Mouse (Mus musculus): ENCODE results near the gene Il1rapl1. TPM values are rescaled to one million over a fixed set of nuclear protein-coding genes. Genes with fewer than 3 reads are reported as not detected.
"Not testable (repeated sequence)": the region's sequence is repeated elsewhere in the genome, so short reads cannot be mapped to it uniquely, and the experiment has no call there.

The Il1rapl1 gene
- polyA plus RNA-seq, 1 experiment from 2014 or later, result 2.1 TPM

GRCm38 (mm10) chrX:87483416-87483815 is 632.0 kb downstream of the Il1rapl1 start:
- H3K4me3 ChIP-seq (ENCODE audit: low read depth, low read length), result no peak overlapping the region
- DNase-seq (ENCODE audit: low spot score), result no peak
- no peaks in the 10 kb centered on the region for H3K36me3 ChIP-seq (ENCODE audit: control insufficient read depth, insufficient read depth, low read length)
- no peaks in the 10 kb centered on the region for H3K9me3 ChIP-seq (ENCODE audit: control insufficient read depth, low read length)
- no peaks in the 10 kb centered on the region for H3K4me1 ChIP-seq (replicated peaks; ENCODE audit: control insufficient read depth, insufficient read depth, low read length)
- no peak overlapping the region for H3K27ac ChIP-seq (ENCODE audit: low read depth)
- 76% methylated on average over 1 of the region's 1 CpGs for WGBS
- H3K4me2 ChIP-seq (ENCODE audit: low read length), result no peak overlapping the region
- no peak for ATAC-seq (replicated peaks; ENCODE audit: low FRiP score, low TSS enrichment, low read depth)
- H3K27me3 ChIP-seq (replicated peaks; ENCODE audit: control insufficient read depth, insufficient read depth, low read length), result no peaks in the 10 kb centered on the region
- H3K9ac ChIP-seq (ENCODE audit: low read length), result no peak overlapping the region

GRCm38 (mm10) chrX:87238191-87238590 is 877.3 kb downstream of the Il1rapl1 start:
- H3K9ac ChIP-seq (ENCODE audit: low read length); H3K27ac ChIP-seq (ENCODE audit: low read depth); H3K4me2 ChIP-seq (ENCODE audit: low read length); H3K27me3 ChIP-seq (replicated peaks; ENCODE audit: control insufficient read depth, insufficient read depth, low read length); H3K9me3 ChIP-seq (ENCODE audit: control insufficient read depth, low read length); ATAC-seq (replicated peaks; ENCODE audit: low FRiP score, low TSS enrichment, low read depth); H3K4me3 ChIP-seq (ENCODE audit: low read depth, low read length); H3K36me3 ChIP-seq (ENCODE audit: control insufficient read depth, insufficient read depth, low read length); H3K4me1 ChIP-seq (replicated peaks; ENCODE audit: control insufficient read depth, insufficient read depth, low read length): not testable (repeated sequence)
- 70% methylated on average over 11 of the region's 11 CpGs for WGBS
- DNase-seq (ENCODE audit: low spot score), result peak; percentile 81

- Histone ChIP-seq H3K9ac (ENCODE audit: low read length) (no peak overlapping the region), H3K27ac (ENCODE audit: low read depth) (no peak overlapping the region), H3K27me3 (replicated peaks; ENCODE audit: control insufficient read depth, insufficient read depth, low read length) (no peaks in the 10 kb centered on the region), H3K4me1 (replicated peaks; ENCODE audit: control insufficient read depth, insufficient read depth, low read length) (no peaks in the 10 kb centered on the region), H3K4me2 (ENCODE audit: low read length) (no peak overlapping the region), H3K9me3 (ENCODE audit: control insufficient read depth, low read length) (no peaks in the 10 kb centered on the region), H3K36me3 (ENCODE audit: control insufficient read depth, insufficient read depth, low read length) (no peaks in the 10 kb centered on the region), H3K4me3 (ENCODE audit: low read depth, low read length) (no peak overlapping the region)
- no peak for DNase-seq (ENCODE audit: low spot score)
- no peak for ATAC-seq (replicated peaks; ENCODE audit: low FRiP score, low TSS enrichment, low read depth)
These were observed 890.2 kb downstream of the Il1rapl1 start for GRCm38 (mm10) chrX:87225280-87225679.

GRCm38 (mm10) chrX:87002296-87002695 is 1113.1 kb downstream of the Il1rapl1 start:
- ATAC-seq (replicated peaks; ENCODE audit: low FRiP score, low TSS enrichment, low read depth) (no peak), DNase-seq (ENCODE audit: low spot score) (no peak)
- H3K9me3 ChIP-seq (ENCODE audit: control insufficient read depth, low read length), result no peaks in the 10 kb centered on the region
- no peaks in the 10 kb centered on the region for H3K27me3 ChIP-seq (replicated peaks; ENCODE audit: control insufficient read depth, insufficient read depth, low read length)
- H3K9ac ChIP-seq (ENCODE audit: low read length), result no peak overlapping the region
- H3K27ac ChIP-seq (ENCODE audit: low read depth), result no peak overlapping the region
- H3K36me3 ChIP-seq (ENCODE audit: control insufficient read depth, insufficient read depth, low read length), result no peaks in the 10 kb centered on the region
- H3K4me2 ChIP-seq (ENCODE audit: low read length), result no peak overlapping the region
- no peak overlapping the region for H3K4me3 ChIP-seq (ENCODE audit: low read depth, low read length)
- no peaks in the 10 kb centered on the region for H3K4me1 ChIP-seq (replicated peaks; ENCODE audit: control insufficient read depth, insufficient read depth, low read length)

- ATAC-seq (replicated peaks; ENCODE audit: low FRiP score, low TSS enrichment, low read depth) (no peak), DNase-seq (ENCODE audit: low spot score) (no peak)
- Histone ChIP-seq H3K27me3 (replicated peaks; ENCODE audit: control insufficient read depth, insufficient read depth, low read length) (no peaks in the 10 kb centered on the region), H3K4me3 (ENCODE audit: low read depth, low read length) (no peak overlapping the region), H3K9me3 (ENCODE audit: control insufficient read depth, low read length) (no peaks in the 10 kb centered on the region), H3K4me1 (replicated peaks; ENCODE audit: control insufficient read depth, insufficient read depth, low read length) (no peaks in the 10 kb centered on the region), H3K27ac (ENCODE audit: low read depth) (no peak overlapping the region), H3K9ac (ENCODE audit: low read length) (no peak overlapping the region), H3K36me3 (ENCODE audit: control insufficient read depth, insufficient read depth, low read length) (no peaks in the 10 kb centered on the region), H3K4me2 (ENCODE audit: low read length) (no peak overlapping the region)
- 57% methylated on average over 1 of the region's 1 CpGs for WGBS
These were observed 1160.3 kb downstream of the Il1rapl1 start for GRCm38 (mm10) chrX:86955126-86955525.

GRCm38 (mm10) chrX:86954614-86955013 is 1160.8 kb downstream of the Il1rapl1 start:
- H3K27ac ChIP-seq (ENCODE audit: low read depth), result no peak overlapping the region
- no peak for DNase-seq (ENCODE audit: low spot score)
- ATAC-seq (replicated peaks; ENCODE audit: low FRiP score, low TSS enrichment, low read depth), result no peak
- no peaks in the 10 kb centered on the region for H3K36me3 ChIP-seq (ENCODE audit: control insufficient read depth, insufficient read depth, low read length)
- H3K4me1 ChIP-seq (replicated peaks; ENCODE audit: control insufficient read depth, insufficient read depth, low read length), result no peaks in the 10 kb centered on the region
- no peak overlapping the region for H3K4me2 ChIP-seq (ENCODE audit: low read length)
- H3K9ac ChIP-seq (ENCODE audit: low read length), result no peak overlapping the region
- H3K9me3 ChIP-seq (ENCODE audit: control insufficient read depth, low read length), result no peaks in the 10 kb centered on the region
- no peaks in the 10 kb centered on the region for H3K27me3 ChIP-seq (replicated peaks; ENCODE audit: control insufficient read depth, insufficient read depth, low read length)
- 89% methylated on average over 1 of the region's 1 CpGs for WGBS
- no peak overlapping the region for H3K4me3 ChIP-seq (ENCODE audit: low read depth, low read length)

- Histone ChIP-seq H3K9ac (ENCODE audit: low read length) (no peak overlapping the region), H3K27me3 (replicated peaks; ENCODE audit: control insufficient read depth, insufficient read depth, low read length) (no peaks in the 10 kb centered on the region), H3K4me1 (replicated peaks; ENCODE audit: control insufficient read depth, insufficient read depth, low read length) (no peaks in the 10 kb centered on the region), H3K9me3 (ENCODE audit: control insufficient read depth, low read length) (no peaks in the 10 kb centered on the region), H3K4me2 (ENCODE audit: low read length) (no peak overlapping the region), H3K36me3 (ENCODE audit: control insufficient read depth, insufficient read depth, low read length) (no peaks in the 10 kb centered on the region), H3K4me3 (ENCODE audit: low read depth, low read length) (no peak overlapping the region), H3K27ac (ENCODE audit: low read depth) (no peak overlapping the region)
- 66% methylated on average over 2 of the region's 2 CpGs for WGBS
- ATAC-seq (replicated peaks; ENCODE audit: low FRiP score, low TSS enrichment, low read depth) (no peak), DNase-seq (ENCODE audit: low spot score) (no peak)
These were observed 1164.5 kb downstream of the Il1rapl1 start for GRCm38 (mm10) chrX:86950940-86951339.

GRCm38 (mm10) chrX:86949112-86949511 is 1166.3 kb downstream of the Il1rapl1 start:
- no peak overlapping the region for H3K4me2 ChIP-seq (ENCODE audit: low read length)
- H3K4me3 ChIP-seq (ENCODE audit: low read depth, low read length), result no peak overlapping the region
- H3K27me3 ChIP-seq (replicated peaks; ENCODE audit: control insufficient read depth, insufficient read depth, low read length), result no peaks in the 10 kb centered on the region
- DNase-seq (ENCODE audit: low spot score) (no peak), ATAC-seq (replicated peaks; ENCODE audit: low FRiP score, low TSS enrichment, low read depth) (no peak)
- H3K4me1 ChIP-seq (replicated peaks; ENCODE audit: control insufficient read depth, insufficient read depth, low read length), result no peaks in the 10 kb centered on the region
- H3K9me3 ChIP-seq (ENCODE audit: control insufficient read depth, low read length), result no peaks in the 10 kb centered on the region
- H3K36me3 ChIP-seq (ENCODE audit: control insufficient read depth, insufficient read depth, low read length), result no peaks in the 10 kb centered on the region
- no peak overlapping the region for H3K27ac ChIP-seq (ENCODE audit: low read depth)
- H3K9ac ChIP-seq (ENCODE audit: low read length), result no peak overlapping the region

GRCm38 (mm10) chrX:86854835-86855234 is 1260.6 kb downstream of the Il1rapl1 start:
- Histone ChIP-seq H3K27ac (ENCODE audit: low read depth) (no peak overlapping the region), H3K4me2 (ENCODE audit: low read length) (no peak overlapping the region), H3K9ac (ENCODE audit: low read length) (no peak overlapping the region), H3K4me3 (ENCODE audit: low read depth, low read length) (no peak overlapping the region), H3K9me3 (ENCODE audit: control insufficient read depth, low read length) (no peaks in the 10 kb centered on the region), H3K36me3 (ENCODE audit: control insufficient read depth, insufficient read depth, low read length) (no peaks in the 10 kb centered on the region), H3K4me1 (replicated peaks; ENCODE audit: control insufficient read depth, insufficient read depth, low read length) (no peaks in the 10 kb centered on the region), H3K27me3 (replicated peaks; ENCODE audit: control insufficient read depth, insufficient read depth, low read length) (no peaks in the 10 kb centered on the region)
- ATAC-seq (replicated peaks; ENCODE audit: low FRiP score, low TSS enrichment, low read depth) (no peak), DNase-seq (ENCODE audit: low spot score) (no peak)
- 65% methylated on average over 2 of the region's 2 CpGs for WGBS

Measured in intestine, embryonic 14.5 days (tissue).